Mouse (Mus musculus) activated CD4-positive, CD25-positive, alpha-beta regulatory T cell, adult 4 months (primary cell): Measurements from ENCODE around the gene Olfr348. TPM values are rescaled to one million over a fixed set of nuclear protein-coding genes. Genes with fewer than 3 reads are reported as not detected.

Experiments
- ATAC-seq: one replicate; pipeline ENCODE4 v1.8.0; 2017
- polyA plus RNA-seq, 2 experiments: library from polyadenylated mRNA; unstranded; fragments of 100-300 nt; shearing (Covaris generic); gene quantifications; one replicate each; pipeline ENCODE4 v1.2.1; 2017

Gene Olfr348
- not detected for polyA plus RNA-seq

DNA sequence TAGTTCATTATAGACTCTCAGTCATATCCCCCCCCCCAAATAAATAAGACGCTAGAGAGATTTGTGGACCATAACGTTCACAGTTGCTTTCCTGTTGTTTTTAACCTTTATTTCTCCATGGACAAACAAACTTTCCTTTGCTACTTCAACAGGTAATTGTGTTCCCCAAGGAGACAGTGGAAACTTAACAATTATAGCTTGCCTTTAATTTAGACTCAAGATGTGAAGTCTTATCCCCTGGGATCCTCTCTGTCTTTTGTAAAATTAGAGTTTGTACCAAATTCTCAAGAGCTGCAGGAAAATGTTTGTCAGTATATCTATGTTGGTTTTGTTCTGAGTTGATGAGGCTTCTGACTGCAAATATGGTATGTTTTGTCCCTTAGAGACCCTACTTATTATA, at the start of gene Olfr348:
Gene Olfr348 (plus strand): TSS at position 301 of the 400 bp plus-strand sequence.
- no peak for ATAC-seq

DNA sequence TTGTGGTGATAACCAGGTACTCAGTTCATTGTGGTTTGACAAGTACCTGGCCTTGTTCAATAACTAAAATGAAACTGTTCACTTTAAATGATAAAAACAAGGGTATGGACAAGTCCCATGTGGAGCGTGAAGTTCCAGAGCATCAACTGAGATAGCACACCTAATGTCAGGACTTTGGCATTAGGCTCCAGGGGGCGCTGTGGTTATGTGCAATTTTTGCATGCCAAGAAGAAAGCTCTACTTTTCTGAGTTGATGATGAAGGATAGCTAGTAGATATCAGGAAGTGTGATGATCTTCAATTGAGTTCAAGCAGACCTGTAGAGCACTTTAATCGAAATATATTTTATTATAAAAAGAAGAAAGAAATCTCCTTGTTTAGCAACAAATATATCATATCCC, 47.9 kb upstream of the Olfr348 start:
- no peak for ATAC-seq

DNA sequence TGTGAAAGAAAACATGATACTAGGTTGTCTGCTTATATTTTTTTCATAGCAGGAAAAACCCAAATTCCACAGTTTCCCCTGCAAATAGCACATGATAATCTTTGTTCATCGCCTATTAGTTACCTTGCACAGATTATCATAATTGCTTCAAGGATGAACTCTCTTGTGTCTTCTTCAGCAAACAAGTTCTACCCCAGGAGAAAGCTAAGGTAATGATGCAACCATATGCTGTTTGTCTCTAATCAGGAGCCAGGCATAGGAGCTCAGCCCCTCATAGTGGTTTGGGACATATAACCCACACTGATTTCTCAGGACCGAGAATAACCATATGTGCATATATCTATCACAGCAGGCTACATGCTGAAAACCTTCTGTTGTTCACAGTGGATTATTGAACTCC, 6.2 kb downstream of the Olfr348 start, which contains the start of gene Olfr50:
Gene Olfr50 (plus strand): TSS at position 301 of the 400 bp plus-strand sequence.
- ATAC-seq = no peak

DNA sequence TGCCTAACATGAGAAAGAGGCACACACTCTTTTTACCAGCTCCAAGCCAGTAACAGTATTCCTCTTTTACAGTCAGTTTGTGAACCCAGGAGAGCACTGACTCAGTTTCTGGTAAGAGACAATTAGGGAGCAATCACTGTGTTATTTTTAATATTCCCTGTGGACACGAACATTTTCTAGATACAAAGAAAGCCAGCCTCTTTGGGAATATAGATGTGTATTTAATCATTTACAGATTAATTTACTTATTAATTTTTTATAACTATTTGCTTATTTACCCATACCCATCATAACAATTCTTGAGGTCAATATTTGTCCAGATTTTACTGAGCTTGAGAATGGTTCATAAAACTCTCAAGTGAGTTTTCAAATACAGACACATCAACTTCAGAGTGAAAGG, 32.9 kb downstream of the Olfr348 start, which contains the start of gene Olfr3:
Gene Olfr3 (minus strand): TSS at position 101 of the 400 bp plus-strand sequence.
- no peak for ATAC-seq

Other genes starting within 250 kb of the Olfr348 start
- gene Olfr344, start 217.6 kb upstream of the Olfr348 start, polyA plus RNA-seq = not detected
- not detected for gene Olfr345, start 144.2 kb upstream of the Olfr348 start, polyA plus RNA-seq
- under 1 TPM in 1 of 2 experiments, not detected in 1; 0.29 TPM for gene Olfr346, start 98.5 kb upstream of the Olfr348 start, polyA plus RNA-seq
- not detected for gene Olfr347, start 52.4 kb upstream of the Olfr348 start, polyA plus RNA-seq
- gene Olfr50, start 6.3 kb downstream of the Olfr348 start, polyA plus RNA-seq = not detected
- not detected for gene Olfr3, start 32.8 kb downstream of the Olfr348 start, polyA plus RNA-seq
- gene Olfr350, start 62.0 kb downstream of the Olfr348 start, polyA plus RNA-seq = not detected
- not detected for gene Olfr351, start 78.4 kb downstream of the Olfr348 start, polyA plus RNA-seq
- gene Olfr352, start 84.2 kb downstream of the Olfr348 start, polyA plus RNA-seq = not detected
- gene Olfr353, start 108.7 kb downstream of the Olfr348 start, polyA plus RNA-seq = not detected
- not detected for gene Olfr354, start 121.4 kb downstream of the Olfr348 start, polyA plus RNA-seq
- under 1 TPM in 1 of 2 experiments, not detected in 1; 0.15 TPM for gene Olfr355, start 144.6 kb downstream of the Olfr348 start, polyA plus RNA-seq
- not detected for gene Olfr356, start 152.8 kb downstream of the Olfr348 start, polyA plus RNA-seq
- gene Olfr357, start 209.6 kb downstream of the Olfr348 start, polyA plus RNA-seq = not detected
- gene Olfr358, start 225.1 kb downstream of the Olfr348 start, polyA plus RNA-seq = not detected